Mouse (Mus musculus) T-helper 17 cell (primary cell): ENCODE measurements around the gene Tnfrsf26.

ENCODE experiments used
- in situ Hi-C, 2 experiments: fragments of 300-600 bp; cut with MboI, MseI; formaldehyde crosslinking; loops; 1 replicate in 1 of 2; 2 replicates in 1 of 2; pipeline ENCODE4 v1.15.1; 2025; ENCODE audit warnings: high pct_unique_total_duplicates in 2 of 2

Tnfrsf26 gene

GRCm38 (mm10) chr7:143599428-143600230, 28.9 kb downstream of the Tnfrsf26 start, which contains the start of gene Cars:
Gene Cars (minus strand): TSS chr7:143600090.
- in situ Hi-C loops = loop anchor here in 1 of 2 experiments (5.0 kb wide), 1 partner anchor 93 kb away; no protein-coding TSS in a partner anchor

GRCm38 (mm10) chr7:143594865-143595264, 33.7 kb downstream of the Tnfrsf26 start:
- in situ Hi-C loops = loop anchor here in 1 of 2 experiments (5.0 kb wide), 1 partner anchor 97 kb away; no protein-coding TSS in a partner anchor

- in situ Hi-C loops = no loop called here
Measured at GRCm38 (mm10) chr7:143592255-143592654, 36.3 kb downstream of the Tnfrsf26 start.

- in situ Hi-C loops = loop anchor here in 1 of 2 experiments (10.0 kb wide), 2 partner anchors 167 to 1447 kb away; partner anchors contain the start of gene Osbpl5
Measured at GRCm38 (mm10) chr7:143588006-143588405, 40.5 kb downstream of the Tnfrsf26 start.

GRCm38 (mm10) chr7:143587586-143587985, 40.9 kb downstream of the Tnfrsf26 start:
- in situ Hi-C loops = loop anchor here in 1 of 2 experiments (10.0 kb wide), 2 partner anchors 167 to 1447 kb away; partner anchors contain the start of gene Osbpl5

- in situ Hi-C loops = loop anchor here (5.0 to 10.0 kb wide), 3 partner anchors 168 to 1451 kb away; partner anchors contain the start of gene Osbpl5 (in 1 of the 2)
Measured at GRCm38 (mm10) chr7:143583956-143584355, 44.6 kb downstream of the Tnfrsf26 start.

- in situ Hi-C loops = loop anchor here (5.0 to 10.0 kb wide), 3 partner anchors 169 to 1452 kb away; partner anchors contain the start of gene Osbpl5 (in 1 of the 2)
Measured at GRCm38 (mm10) chr7:143583025-143583424, 45.5 kb downstream of the Tnfrsf26 start.

GRCm38 (mm10) chr7:143575751-143576150, 52.8 kb downstream of the Tnfrsf26 start:
- in situ Hi-C loops = no loop called here

GRCm38 (mm10) chr7:143565648-143566039, 62.9 kb downstream of the Tnfrsf26 start:
- in situ Hi-C loops = no loop called here

GRCm38 (mm10) chr7:143565015-143565647, 63.4 kb downstream of the Tnfrsf26 start:
- in situ Hi-C loops = no loop called here

- in situ Hi-C loops = no loop called here
Measured at GRCm38 (mm10) chr7:143563787-143564186, 64.7 kb downstream of the Tnfrsf26 start.
